Mouse (Mus musculus) heart, embryonic 10.5 days (tissue): ENCODE measurements at regions not wholly inside any gene's neighbourhood (a gene's known extent, or its start where the extent isn't known, plus 50 kb on each side); places are given as distances from the start of the nearest gene placed in this dataset.
A peak's percentile ranks its signal among the peaks of the same experiment; 100 is the strongest.

Experiments used
- DNase-seq: peaks from one replicate; pipeline ENCODE4 v3.0.0-alpha.2; 2017; ENCODE audit warnings: low spot score
- H3K27ac ChIP-seq: fragments of 300-500 bp; sonication (generic); 2 replicates; pipeline ENCODE4 v1.5.1; 2016; ENCODE audit warnings: mild to moderate bottlenecking
- H3K27me3 ChIP-seq: fragments of 300-500 bp; sonication (generic); 2 replicates; pipeline ENCODE4 v1.6.1; 2016; ENCODE audit warnings: mild to moderate bottlenecking; ENCODE audit not compliant: poor library complexity, insufficient read depth, severe bottlenecking
- H3K36me3 ChIP-seq: fragments of 300-500 bp; sonication (generic); 2 replicates; pipeline ENCODE4 v1.6.1; 2016; ENCODE audit warnings: mild to moderate bottlenecking, moderate library complexity
- H3K4me1 ChIP-seq: fragments of 300-500 bp; sonication (generic); 2 replicates; pipeline ENCODE4 v1.6.1; 2016; ENCODE audit warnings: mild to moderate bottlenecking
- H3K4me3 ChIP-seq: fragments of 300-500 bp; sonication (generic); 2 replicates; pipeline ENCODE4 v1.5.1; 2016; ENCODE audit warnings: mild to moderate bottlenecking, moderate library complexity
- H3K9me3 ChIP-seq: fragments of 300-500 bp; sonication (generic); 2 replicates; pipeline ENCODE4 v1.6.1; 2016; ENCODE audit warnings: mild to moderate bottlenecking, moderate library complexity
- WGBS: fragments of 180-500 bp; shearing (Covaris S2); methylation state at CpG from one replicate; pipeline ENCODE4 v1.1.7; 2016; 5-methylcytosine and 5-hydroxymethylcytosine counted together

DNA sequence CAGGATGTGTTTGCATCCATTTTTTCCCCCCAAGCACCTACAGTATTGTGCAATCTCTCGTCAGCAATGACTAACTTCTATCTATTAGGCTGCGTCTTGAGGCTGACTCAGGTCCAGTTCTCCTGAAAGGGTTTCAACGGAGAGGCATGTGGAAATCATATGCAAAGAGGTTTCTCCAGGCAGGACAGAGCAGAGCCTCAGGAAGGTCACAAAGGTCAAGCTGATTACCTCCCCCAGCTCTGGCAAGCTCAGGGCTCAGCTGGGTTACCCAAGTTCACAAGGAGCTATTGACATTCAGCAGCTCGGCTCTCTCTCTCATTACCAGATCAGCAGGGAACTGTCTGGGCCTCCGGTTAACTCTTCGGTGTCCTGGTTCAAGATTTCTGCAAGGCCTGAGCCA, 166.0 kb upstream of the Nrip1 start:
- H3K9me3 ChIP-seq = no peaks in the 10 kb centered on the region
- peak; percentile 83 for DNase-seq
- no peak overlapping the region for H3K4me3 ChIP-seq
- H3K36me3 ChIP-seq = no peaks in the 10 kb centered on the region
- peaks cover 19% of the 10 kb centered on the region for H3K4me1 ChIP-seq
- H3K27me3 ChIP-seq = no peaks in the 10 kb centered on the region
- 4% methylated on average over 6 of the region's 6 CpGs for WGBS
- H3K27ac ChIP-seq = peak overlapping the region; percentile 42; the same call in 1 of the 2 replicates

- no peak for DNase-seq
- H3K4me1 ChIP-seq = peaks cover 19% of the 10 kb centered on the region
- H3K9me3 ChIP-seq = no peaks in the 10 kb centered on the region
- WGBS = 89% methylated on average over 11 of the region's 11 CpGs
- H3K27me3 ChIP-seq = no peaks in the 10 kb centered on the region
- no peak overlapping the region for H3K4me3 ChIP-seq
- H3K27ac ChIP-seq = no peak overlapping the region
- H3K36me3 ChIP-seq = no peaks in the 10 kb centered on the region
Measured at GRCm38 (mm10) chr16:76537871-76538270, 164.2 kb upstream of the Nrip1 start.

GRCm38 (mm10) chr16:76532928-76533217, 159.2 kb upstream of the Nrip1 start:
- no peak overlapping the region for H3K4me3 ChIP-seq
- no peaks in the 10 kb centered on the region for H3K27me3 ChIP-seq
- WGBS = 80% methylated on average over 8 of the region's 8 CpGs
- peaks cover 4% of the 10 kb centered on the region for H3K4me1 ChIP-seq
- no peak for DNase-seq
- no peaks in the 10 kb centered on the region for H3K9me3 ChIP-seq
- no peak overlapping the region for H3K27ac ChIP-seq
- H3K36me3 ChIP-seq = no peaks in the 10 kb centered on the region

- Histone ChIP-seq H3K9me3 (no peaks in the 10 kb centered on the region), H3K4me1 (peaks cover 4% of the 10 kb centered on the region), H3K27ac (peak overlapping the region; percentile 9; the same call in 1 of the 2 replicates), H3K4me3 (no peak overlapping the region), H3K27me3 (no peaks in the 10 kb centered on the region), H3K36me3 (no peaks in the 10 kb centered on the region)
- DNase-seq = no peak
- 43% methylated on average over 19 of the region's 19 CpGs for WGBS
Measured at GRCm38 (mm10) chr16:76532142-76532927, 158.7 kb upstream of the Nrip1 start.

DNA sequence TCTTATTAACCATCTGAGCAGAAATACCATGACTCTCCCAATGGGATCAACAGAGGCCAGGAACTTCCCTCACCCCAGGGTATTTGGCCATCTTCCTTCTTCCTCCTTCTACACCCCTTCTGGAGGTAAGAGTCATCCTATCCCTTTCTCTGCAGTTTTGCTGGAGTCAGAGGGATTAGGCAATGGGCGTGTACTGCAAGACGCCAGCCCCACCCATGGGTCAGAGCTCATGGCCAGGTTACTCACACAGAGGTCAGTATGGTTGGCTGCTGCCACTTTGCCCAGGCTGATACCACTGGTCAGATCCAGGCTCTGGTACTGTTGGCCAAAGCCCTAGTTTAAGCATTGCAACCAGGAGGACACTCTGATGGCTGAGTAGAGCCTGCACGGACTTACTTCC, 157.3 kb upstream of the Nrip1 start:
- Histone ChIP-seq H3K4me1 (peaks cover 5% of the 10 kb centered on the region), H3K4me3 (no peak overlapping the region), H3K9me3 (no peaks in the 10 kb centered on the region), H3K36me3 (no peaks in the 10 kb centered on the region), H3K27ac (no peak overlapping the region), H3K27me3 (no peaks in the 10 kb centered on the region)
- no peak for DNase-seq
- 83% methylated on average over 3 of the region's 3 CpGs for WGBS

GRCm38 (mm10) chr16:76529613-76530012, 156.0 kb upstream of the Nrip1 start:
- Histone ChIP-seq H3K9me3 (no peaks in the 10 kb centered on the region), H3K27me3 (no peaks in the 10 kb centered on the region), H3K4me1 (peaks cover 10% of the 10 kb centered on the region), H3K27ac (no peak overlapping the region), H3K4me3 (no peak overlapping the region), H3K36me3 (no peaks in the 10 kb centered on the region)
- DNase-seq = no peak
- 94% methylated on average over 4 of the region's 4 CpGs for WGBS

GRCm38 (mm10) chr16:76527106-76527949, 153.7 kb upstream of the Nrip1 start:
- Histone ChIP-seq H3K4me3 (no peak overlapping the region), H3K27ac (no peak overlapping the region), H3K4me1 (peaks cover 9% of the 10 kb centered on the region), H3K9me3 (no peaks in the 10 kb centered on the region), H3K36me3 (no peaks in the 10 kb centered on the region), H3K27me3 (no peaks in the 10 kb centered on the region)
- 79% methylated on average over 6 of the region's 6 CpGs for WGBS
- no peak for DNase-seq

- Histone ChIP-seq H3K4me1 (peaks cover 6% of the 10 kb centered on the region; the same call in 1 of the 2 replicates), H3K36me3 (no peaks in the 10 kb centered on the region), H3K27ac (no peak overlapping the region), H3K9me3 (no peaks in the 10 kb centered on the region), H3K27me3 (no peaks in the 10 kb centered on the region), H3K4me3 (no peak overlapping the region)
- WGBS = 61% methylated on average over 5 of the region's 5 CpGs
- DNase-seq = no peak
Measured at GRCm38 (mm10) chr16:76525563-76525962, 151.9 kb upstream of the Nrip1 start.

- H3K27me3 ChIP-seq = no peaks in the 10 kb centered on the region
- no peak overlapping the region for H3K27ac ChIP-seq
- no peak overlapping the region for H3K4me3 ChIP-seq
- DNase-seq = no peak
- H3K9me3 ChIP-seq = no peaks in the 10 kb centered on the region
- 80% methylated on average over 4 of the region's 4 CpGs for WGBS
- H3K4me1 ChIP-seq = peaks cover 9% of the 10 kb centered on the region; the same call in 1 of the 2 replicates
- H3K36me3 ChIP-seq = no peaks in the 10 kb centered on the region
Measured at GRCm38 (mm10) chr16:76524921-76525320, 151.3 kb upstream of the Nrip1 start.

- H3K4me1 ChIP-seq = peaks cover 11% of the 10 kb centered on the region; the same call in 1 of the 2 replicates
- no peaks in the 10 kb centered on the region for H3K27me3 ChIP-seq
- H3K36me3 ChIP-seq = no peaks in the 10 kb centered on the region
- 93% methylated on average over 6 of the region's 6 CpGs for WGBS
- H3K27ac ChIP-seq = no peak overlapping the region
- DNase-seq = no peak
- H3K9me3 ChIP-seq = no peaks in the 10 kb centered on the region
- H3K4me3 ChIP-seq = no peak overlapping the region
Measured at GRCm38 (mm10) chr16:76521142-76521541, 147.5 kb upstream of the Nrip1 start.

DNA sequence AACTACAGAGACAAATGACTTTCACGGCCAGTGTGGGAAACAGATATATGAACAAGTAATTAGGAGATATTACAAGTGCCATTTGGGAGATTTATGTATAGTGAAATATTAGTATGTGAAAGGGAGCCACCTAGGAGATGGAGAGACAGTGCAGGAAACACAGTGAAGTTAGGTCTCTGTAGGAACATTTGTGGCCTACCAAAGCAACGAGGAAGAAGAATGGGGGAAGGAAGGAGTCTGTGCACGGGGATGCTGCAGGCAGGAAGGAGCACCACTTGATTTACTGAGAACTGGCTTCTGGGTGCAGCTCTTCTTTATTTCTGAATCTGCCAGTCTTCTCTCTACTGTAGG, 147.0 kb upstream of the Nrip1 start:
- H3K4me3 ChIP-seq = no peak overlapping the region
- no peaks in the 10 kb centered on the region for H3K27me3 ChIP-seq
- DNase-seq = no peak
- 83% methylated on average over 3 of the region's 3 CpGs for WGBS
- H3K36me3 ChIP-seq = no peaks in the 10 kb centered on the region
- H3K9me3 ChIP-seq = no peaks in the 10 kb centered on the region
- H3K4me1 ChIP-seq = peaks cover 7% of the 10 kb centered on the region; the same call in 1 of the 2 replicates
- H3K27ac ChIP-seq = no peak overlapping the region

GRCm38 (mm10) chr16:76519911-76520642, 146.4 kb upstream of the Nrip1 start:
- H3K9me3 ChIP-seq = no peaks in the 10 kb centered on the region
- 63% methylated on average over 10 of the region's 10 CpGs for WGBS
- H3K4me1 ChIP-seq = peaks cover 5% of the 10 kb centered on the region; the same call in 1 of the 2 replicates
- H3K4me3 ChIP-seq = no peak overlapping the region
- no peak for DNase-seq
- H3K36me3 ChIP-seq = no peaks in the 10 kb centered on the region
- no peak overlapping the region for H3K27ac ChIP-seq
- H3K27me3 ChIP-seq = no peaks in the 10 kb centered on the region

DNA sequence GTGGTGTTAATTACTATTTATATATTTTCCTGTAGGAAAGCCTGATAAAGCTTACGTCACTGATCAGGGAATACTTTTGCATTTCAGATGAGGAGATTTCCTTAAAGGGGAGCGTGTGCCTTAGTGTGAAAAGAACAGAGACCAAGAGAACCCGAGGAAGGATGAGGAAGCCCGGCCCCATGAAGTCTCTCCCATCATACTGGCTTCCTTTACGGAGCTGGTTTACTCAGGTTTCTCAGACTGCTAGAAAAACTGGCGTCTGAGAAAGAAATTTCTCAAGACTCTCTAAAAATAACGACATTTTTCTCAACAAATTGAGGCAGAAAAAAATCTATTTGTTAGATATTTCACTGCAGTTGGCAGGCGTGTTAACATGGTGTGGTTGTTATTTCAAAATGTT, 137.2 kb upstream of the Nrip1 start:
- 57% methylated on average over 8 of the region's 8 CpGs for WGBS
- no peak for DNase-seq
- no peak overlapping the region for H3K4me3 ChIP-seq
- H3K27ac ChIP-seq = no peak overlapping the region
- no peaks in the 10 kb centered on the region for H3K27me3 ChIP-seq
- no peaks in the 10 kb centered on the region for H3K4me1 ChIP-seq
- no peaks in the 10 kb centered on the region for H3K9me3 ChIP-seq
- no peaks in the 10 kb centered on the region for H3K36me3 ChIP-seq
